Mouse (Mus musculus): Measurements from ENCODE around the gene March9. TPM values are rescaled to one million over a fixed set of nuclear protein-coding genes. Genes with fewer than 3 reads are reported as not detected.

March9 gene
- polyA plus RNA-seq (2015; fragmentation: Nextera tagmentation; extraction: Ambion mirVana): 1.2 and 1.7 TPM in 2 replicates

DNA sequence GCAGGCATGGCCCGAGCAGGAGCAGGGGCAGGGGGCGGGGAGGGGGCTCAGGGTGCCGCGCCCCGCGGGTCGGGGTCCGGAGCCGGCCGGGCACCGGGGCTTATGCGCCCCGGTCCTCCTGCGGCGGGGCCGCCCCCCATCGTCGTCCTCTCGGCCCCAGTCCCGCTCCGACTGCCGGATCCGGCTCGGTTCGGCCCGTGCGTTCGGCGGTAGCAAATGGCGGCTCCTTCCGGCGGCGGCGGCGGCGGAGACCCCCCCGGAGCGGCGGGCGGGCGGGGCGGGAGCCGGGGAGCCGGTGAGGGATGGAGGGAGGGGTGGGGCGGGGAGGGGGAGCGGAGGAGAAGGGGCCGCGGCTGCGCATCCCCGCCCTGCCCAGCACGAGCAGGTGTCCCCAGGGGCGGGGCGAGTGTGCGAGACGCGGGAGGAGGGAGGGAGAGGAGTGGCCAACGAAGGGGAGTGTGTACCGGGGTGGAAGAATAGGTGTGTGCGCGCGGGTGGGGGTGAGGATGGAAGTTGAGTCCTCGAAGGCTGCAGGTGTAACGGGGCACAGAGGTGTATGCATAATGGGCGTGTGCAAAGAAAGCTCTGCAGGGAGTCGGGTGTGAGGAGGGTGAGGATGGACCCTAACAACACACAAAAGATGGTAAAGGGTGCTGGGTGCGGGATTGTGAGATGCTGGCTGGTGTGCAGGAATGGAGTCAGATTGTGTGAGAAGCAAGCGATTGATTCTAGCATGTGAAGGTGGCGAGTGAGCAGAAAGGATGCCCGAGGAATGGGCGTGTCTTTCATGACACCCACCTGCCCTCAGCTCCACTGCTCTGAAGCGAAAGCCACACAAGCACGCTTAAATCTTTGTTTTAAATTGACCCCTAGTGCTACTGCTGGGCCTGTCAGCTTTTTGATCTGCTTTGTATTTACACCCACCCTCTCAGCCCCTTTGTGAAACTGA is at the start of gene March9:
Gene March9, minus strand, starts transcription at position 217 of the 949 bp plus-strand sequence.
- H3K27me3 ChIP-seq: peaks cover 16% of the 10 kb centered on the region
- H3K9ac ChIP-seq: peak within 1 kb of the TSS; percentile 80
- peak within 1 kb of the TSS; percentile 67 for H3K27ac ChIP-seq
- ATAC-seq (ENCODE audit: insufficient number of reproducible peaks, low FRiP score, low TSS enrichment, low read depth): no peak
- peak within 1 kb of the TSS; percentile 95 for H3K4me2 ChIP-seq
- peak within 1 kb of the TSS; percentile 87 for H3K4me3 ChIP-seq
- peaks cover 29% of the 10 kb centered on the region for H3K36me3 ChIP-seq
- no peaks in the 10 kb centered on the region for H3K9me3 ChIP-seq
- under 1% methylated on average over 54 of the region's 72 CpGs for WGBS
- H3K4me1 ChIP-seq: peaks cover 33% of the 10 kb centered on the region

DNA sequence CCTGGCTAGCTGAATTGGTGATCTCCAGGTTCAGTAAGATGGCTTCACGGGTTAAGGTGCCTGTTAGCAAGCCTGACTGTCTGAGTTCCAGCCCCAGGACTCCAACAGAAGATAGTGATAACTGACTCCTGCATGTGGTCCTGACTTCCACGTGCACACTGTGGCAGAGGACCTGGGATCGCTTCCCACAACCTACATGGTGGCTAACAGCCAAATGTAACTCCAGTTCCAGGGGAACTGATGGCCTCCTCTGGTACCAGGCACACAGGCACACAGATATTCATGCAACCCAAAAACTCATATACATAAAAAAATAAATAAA is 48.2 kb upstream of the March9 start:
- 82% methylated on average over 3 of the region's 3 CpGs for WGBS
- H3K9me3 ChIP-seq: no peaks in the 10 kb centered on the region
- no peak overlapping the region for H3K4me3 ChIP-seq
- H3K4me2 ChIP-seq: no peak overlapping the region
- ATAC-seq (ENCODE audit: insufficient number of reproducible peaks, low FRiP score, low TSS enrichment, low read depth): no peak
- peaks cover 38% of the 10 kb centered on the region for H3K36me3 ChIP-seq
- H3K9ac ChIP-seq: no peak overlapping the region
- no peak overlapping the region for H3K27ac ChIP-seq
- H3K4me1 ChIP-seq: no peaks in the 10 kb centered on the region
- no peaks in the 10 kb centered on the region for H3K27me3 ChIP-seq

DNA sequence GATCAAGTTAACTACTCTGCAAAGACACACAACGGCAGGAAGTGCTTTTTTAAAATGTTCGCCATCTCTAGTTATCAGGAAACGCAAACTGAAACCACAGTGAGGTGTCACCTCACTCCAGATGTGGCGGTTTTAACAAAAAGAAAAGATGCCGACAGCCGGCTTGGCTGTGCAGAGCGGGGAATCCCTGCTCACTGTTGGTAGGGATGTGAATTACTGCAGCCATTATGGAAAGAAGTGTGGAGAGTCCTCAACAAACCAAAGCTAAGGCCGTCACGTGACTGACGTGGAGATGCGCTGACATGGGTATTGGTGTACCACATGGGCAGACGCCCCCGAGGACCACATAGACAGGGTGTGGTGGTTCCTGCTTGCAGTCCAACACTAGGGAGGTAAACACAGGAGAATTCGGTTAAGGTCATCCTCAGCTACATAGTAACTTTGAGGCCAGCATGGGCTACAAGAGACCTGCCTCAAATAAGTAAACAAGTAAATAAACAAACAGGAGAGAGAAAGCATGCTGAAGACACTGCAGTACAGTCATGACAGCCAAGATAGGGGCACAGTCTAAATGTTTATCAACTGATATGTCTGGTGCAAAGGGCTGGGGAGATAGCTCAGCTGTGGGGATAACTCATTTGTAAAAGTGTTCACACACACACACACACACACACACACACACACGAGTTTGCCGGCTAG is 47.7 kb upstream of the March9 start:
- Histone ChIP-seq H3K27me3 (no peaks in the 10 kb centered on the region), H3K4me2 (no peak overlapping the region), H3K9ac (no peak overlapping the region), H3K9me3 (no peaks in the 10 kb centered on the region), H3K27ac (no peak overlapping the region), H3K36me3 (peaks cover 33% of the 10 kb centered on the region), H3K4me1 (no peaks in the 10 kb centered on the region), H3K4me3 (no peak overlapping the region)
- 80% methylated on average over 16 of the region's 16 CpGs for WGBS
- ATAC-seq (ENCODE audit: insufficient number of reproducible peaks, low FRiP score, low TSS enrichment, low read depth): no peak

DNA sequence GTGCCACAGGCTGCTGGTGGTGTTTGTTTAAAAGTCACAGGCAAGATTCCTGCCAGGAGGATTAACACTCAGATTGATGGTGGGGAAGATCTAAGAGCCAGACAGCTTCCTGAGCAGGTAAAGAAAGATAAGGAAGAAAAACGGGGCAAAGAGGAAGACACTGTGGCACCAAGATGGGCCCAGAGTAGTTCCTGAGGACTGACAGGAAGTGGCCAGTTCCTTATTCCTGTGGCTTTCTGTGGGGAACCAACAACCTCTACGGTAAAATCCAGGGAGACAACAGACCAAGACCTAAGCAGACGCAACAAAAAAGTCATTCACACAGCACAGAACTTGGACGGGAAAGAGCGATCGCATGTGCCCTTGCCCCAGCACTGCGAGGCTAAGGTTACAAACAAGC is 43.6 kb upstream of the March9 start:
- ATAC-seq (ENCODE audit: insufficient number of reproducible peaks, low FRiP score, low TSS enrichment, low read depth): no peak
- H3K4me3 ChIP-seq: no peak overlapping the region
- WGBS: 77% methylated on average over 7 of the region's 7 CpGs
- no peak overlapping the region for H3K9ac ChIP-seq
- H3K27me3 ChIP-seq: no peaks in the 10 kb centered on the region
- no peak overlapping the region for H3K4me2 ChIP-seq
- H3K36me3 ChIP-seq: peaks cover 34% of the 10 kb centered on the region
- no peaks in the 10 kb centered on the region for H3K4me1 ChIP-seq
- H3K9me3 ChIP-seq: no peaks in the 10 kb centered on the region
- no peak overlapping the region for H3K27ac ChIP-seq

DNA sequence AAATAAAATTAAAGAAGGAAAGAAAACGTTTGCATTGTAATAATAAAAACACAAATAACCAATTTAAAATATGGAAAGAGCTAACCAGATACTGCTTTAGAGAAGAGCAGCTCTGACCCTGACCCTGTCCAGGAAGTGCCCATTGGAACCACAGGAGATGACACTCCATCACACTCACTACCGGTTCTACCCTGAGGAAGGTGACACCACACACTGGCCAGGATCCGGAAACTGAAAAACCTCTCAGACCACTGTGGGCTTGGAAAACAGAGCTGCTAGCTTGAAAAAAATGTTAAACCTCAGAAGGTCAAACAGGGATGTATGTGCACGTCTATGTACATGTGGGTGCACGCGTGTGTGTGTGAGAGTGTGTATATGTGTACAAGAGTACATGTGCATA is 41.2 kb upstream of the March9 start:
- Histone ChIP-seq H3K9me3 (no peaks in the 10 kb centered on the region), H3K9ac (no peak overlapping the region), H3K27me3 (no peaks in the 10 kb centered on the region), H3K27ac (no peak overlapping the region), H3K36me3 (peaks cover 47% of the 10 kb centered on the region), H3K4me3 (no peak overlapping the region), H3K4me1 (no peaks in the 10 kb centered on the region), H3K4me2 (no peak overlapping the region)
- WGBS: 83% methylated on average over 6 of the region's 6 CpGs
- no peak for ATAC-seq (ENCODE audit: insufficient number of reproducible peaks, low FRiP score, low TSS enrichment, low read depth)

- H3K27ac ChIP-seq: no peak overlapping the region
- no peak overlapping the region for H3K4me3 ChIP-seq
- H3K9ac ChIP-seq: no peak overlapping the region
- no peak overlapping the region for H3K4me2 ChIP-seq
- WGBS: 87% methylated on average over 8 of the region's 8 CpGs
- no peaks in the 10 kb centered on the region for H3K27me3 ChIP-seq
- H3K4me1 ChIP-seq: no peaks in the 10 kb centered on the region
- peaks cover 51% of the 10 kb centered on the region for H3K36me3 ChIP-seq
- H3K9me3 ChIP-seq: no peaks in the 10 kb centered on the region
- no peak for ATAC-seq (ENCODE audit: insufficient number of reproducible peaks, low FRiP score, low TSS enrichment, low read depth)
These were observed 40.4 kb upstream of the March9 start for GRCm38 (mm10) chr10:127100414-127100813.

DNA sequence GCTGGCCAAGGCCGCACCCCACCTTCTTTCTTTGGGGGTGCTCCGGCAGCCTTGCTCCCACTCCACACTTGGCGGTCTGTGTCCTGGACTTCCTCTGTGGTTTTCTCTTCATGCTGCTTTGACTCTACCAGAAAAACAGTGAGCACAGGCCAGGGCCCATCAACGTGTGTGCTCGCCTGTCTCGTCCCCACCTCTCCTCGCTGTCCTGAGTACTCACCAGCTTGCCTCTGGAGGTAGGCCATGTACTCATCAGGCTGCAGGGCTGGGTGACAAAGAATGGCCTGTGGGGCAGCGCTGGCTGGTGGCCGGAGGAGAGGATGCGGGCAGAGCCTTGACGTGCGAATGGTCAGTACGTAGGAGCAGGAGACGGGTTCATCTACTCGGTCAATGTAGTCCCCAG is 39.9 kb upstream of the March9 start:
- H3K9ac ChIP-seq: no peak overlapping the region
- H3K4me1 ChIP-seq: no peaks in the 10 kb centered on the region
- H3K4me3 ChIP-seq: no peak overlapping the region
- no peak overlapping the region for H3K27ac ChIP-seq
- H3K9me3 ChIP-seq: no peaks in the 10 kb centered on the region
- peaks cover 56% of the 10 kb centered on the region for H3K36me3 ChIP-seq
- no peak overlapping the region for H3K4me2 ChIP-seq
- no peaks in the 10 kb centered on the region for H3K27me3 ChIP-seq
- no peak for ATAC-seq (ENCODE audit: insufficient number of reproducible peaks, low FRiP score, low TSS enrichment, low read depth)
- 95% methylated on average over 15 of the region's 15 CpGs for WGBS

- no peak for ATAC-seq (ENCODE audit: insufficient number of reproducible peaks, low FRiP score, low TSS enrichment, low read depth)
- Histone ChIP-seq H3K36me3 (peaks cover 57% of the 10 kb centered on the region), H3K4me3 (no peak overlapping the region), H3K4me2 (no peak overlapping the region), H3K9ac (no peak overlapping the region), H3K27ac (no peak overlapping the region), H3K9me3 (no peaks in the 10 kb centered on the region), H3K27me3 (no peaks in the 10 kb centered on the region), H3K4me1 (0 out of 2 replicates have a peak, but pooled peaks cover 5% of the 10 kb centered on the region)
- 89% methylated on average over 10 of the region's 10 CpGs for WGBS
These were observed 39.2 kb upstream of the March9 start for GRCm38 (mm10) chr10:127099191-127099590.

DNA sequence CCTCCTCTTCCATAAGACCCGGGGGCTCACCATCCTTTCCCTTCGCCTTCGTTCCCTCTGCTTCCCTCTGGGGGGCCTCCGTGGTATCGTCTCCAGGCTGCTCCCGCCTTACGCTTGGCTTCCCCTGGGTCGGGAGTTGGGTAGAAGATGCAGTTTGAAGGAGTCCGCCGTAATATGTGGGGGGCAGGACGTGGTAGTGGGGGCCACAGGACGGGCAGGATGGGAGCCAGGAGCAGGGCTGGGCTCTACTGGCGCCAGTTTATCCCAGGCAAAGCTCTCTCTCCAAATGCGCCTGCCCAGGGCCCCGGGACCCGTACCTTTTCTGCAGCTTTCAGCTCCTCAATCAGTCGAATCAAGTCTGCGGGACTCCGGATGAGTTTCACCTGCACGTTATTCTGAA is 38.5 kb upstream of the March9 start:
- no peak overlapping the region for H3K27ac ChIP-seq
- H3K9ac ChIP-seq: no peak overlapping the region
- 0 out of 2 replicates have a peak, but pooled peaks cover 6% of the 10 kb centered on the region for H3K4me1 ChIP-seq
- H3K4me2 ChIP-seq: no peak overlapping the region
- peaks cover 50% of the 10 kb centered on the region for H3K36me3 ChIP-seq
- no peak overlapping the region for H3K4me3 ChIP-seq
- ATAC-seq (ENCODE audit: insufficient number of reproducible peaks, low FRiP score, low TSS enrichment, low read depth): no peak
- WGBS: 83% methylated on average over 20 of the region's 20 CpGs
- H3K9me3 ChIP-seq: no peaks in the 10 kb centered on the region
- peaks cover 5% of the 10 kb centered on the region; the same call in 1 of the 2 replicates for H3K27me3 ChIP-seq

DNA sequence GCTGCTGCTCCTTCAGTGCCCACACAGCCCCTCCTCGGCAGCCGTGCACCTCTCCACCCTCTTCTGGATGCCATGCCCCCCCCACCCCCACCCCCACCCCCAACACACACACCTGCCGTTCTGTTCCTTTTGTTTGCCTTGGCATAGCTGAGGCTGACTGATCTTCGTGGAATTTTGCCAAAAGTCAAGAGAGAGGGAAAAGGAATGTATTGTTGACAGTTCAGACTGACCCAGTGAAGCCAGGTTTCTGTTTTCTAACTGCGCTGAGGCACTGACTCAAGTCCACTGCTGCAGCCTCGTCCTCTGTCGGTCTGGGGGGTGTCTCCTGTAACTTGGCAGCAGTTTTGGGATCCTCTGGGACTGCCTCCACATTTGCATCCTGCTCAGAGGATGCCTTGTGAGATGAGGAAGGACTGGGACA is 34.4 kb upstream of the March9 start:
- Histone ChIP-seq H3K27ac (no peak overlapping the region), H3K27me3 (peaks cover 47% of the 10 kb centered on the region), H3K4me3 (no peak overlapping the region), H3K9me3 (no peaks in the 10 kb centered on the region), H3K4me1 (peaks cover 22% of the 10 kb centered on the region), H3K4me2 (no peak overlapping the region), H3K9ac (no peak overlapping the region), H3K36me3 (peaks cover 42% of the 10 kb centered on the region)
- ATAC-seq (ENCODE audit: insufficient number of reproducible peaks, low FRiP score, low TSS enrichment, low read depth): no peak
- 34% methylated on average over 7 of the region's 7 CpGs for WGBS

- 46% methylated on average over 4 of the region's 4 CpGs for WGBS
- Histone ChIP-seq H3K27me3 (peaks cover 63% of the 10 kb centered on the region), H3K4me3 (no peak overlapping the region), H3K9ac (no peak overlapping the region), H3K9me3 (no peaks in the 10 kb centered on the region), H3K27ac (no peak overlapping the region), H3K4me2 (no peak overlapping the region), H3K36me3 (peaks cover 27% of the 10 kb centered on the region), H3K4me1 (peaks cover 22% of the 10 kb centered on the region)
- ATAC-seq (ENCODE audit: insufficient number of reproducible peaks, low FRiP score, low TSS enrichment, low read depth): no peak
These were observed 32.8 kb upstream of the March9 start for GRCm38 (mm10) chr10:127092742-127093141.

Measured in limb, embryonic 15.5 days (tissue).